Mouse (Mus musculus): ENCODE measurements around the gene Eng.
A peak's percentile ranks its signal among the peaks of the same experiment; 100 is the strongest.

Eng gene

GRCm38 (mm10) chr2:32711301-32712056 lies 65.1 kb downstream of the Eng start:
- DNase-seq (ENCODE audit: low spot score): no peak

- peak; percentile 64 for DNase-seq (ENCODE audit: low spot score)
These were observed 65.7 kb downstream of the Eng start for GRCm38 (mm10) chr2:32712108-32712551.

GRCm38 (mm10) chr2:32712586-32712933 lies 66.2 kb downstream of the Eng start:
- peak; percentile 94 for DNase-seq (ENCODE audit: low spot score)

GRCm38 (mm10) chr2:32712934-32713817 lies 66.8 kb downstream of the Eng start, which contains the start of gene Cdk9:
Cdk9 (minus strand) TSS chr2:32713076.
- DNase-seq (ENCODE audit: low spot score): peak; percentile 92

- DNase-seq (ENCODE audit: low spot score): no peak
These were observed 68.0 kb downstream of the Eng start for GRCm38 (mm10) chr2:32714117-32714986.

GRCm38 (mm10) chr2:32714987-32715425 lies 68.6 kb downstream of the Eng start:
- no peak for DNase-seq (ENCODE audit: low spot score)

- DNase-seq (ENCODE audit: low spot score): peak; percentile 20
These were observed 72.4 kb downstream of the Eng start for GRCm38 (mm10) chr2:32718761-32719160.

- no peak for DNase-seq (ENCODE audit: low spot score)
These were observed 73.7 kb downstream of the Eng start for GRCm38 (mm10) chr2:32720053-32720452.

GRCm38 (mm10) chr2:32720681-32721229 lies 74.4 kb downstream of the Eng start, which contains the start of gene Sh2d3c:
Sh2d3c (plus strand) TSS chr2:32721055.
- no peak for DNase-seq (ENCODE audit: low spot score)

GRCm38 (mm10) chr2:32722046-32722445 lies 75.7 kb downstream of the Eng start:
- DNase-seq (ENCODE audit: low spot score): no peak

GRCm38 (mm10) chr2:32722581-32722980 lies 76.2 kb downstream of the Eng start:
- DNase-seq (ENCODE audit: low spot score): no peak

GRCm38 (mm10) chr2:32724149-32724548 lies 77.8 kb downstream of the Eng start:
- no peak for DNase-seq (ENCODE audit: low spot score)

- DNase-seq (ENCODE audit: low spot score): no peak
These were observed 78.7 kb downstream of the Eng start for GRCm38 (mm10) chr2:32724832-32725790.

GRCm38 (mm10) chr2:32727435-32727834 lies 81.0 kb downstream of the Eng start:
- peak; percentile 93 for DNase-seq (ENCODE audit: low spot score)

GRCm38 (mm10) chr2:32728463-32728862 lies 82.1 kb downstream of the Eng start:
- DNase-seq (ENCODE audit: low spot score): no peak

- no peak for DNase-seq (ENCODE audit: low spot score)
These were observed 83.2 kb downstream of the Eng start for GRCm38 (mm10) chr2:32729547-32729946.

- no peak for DNase-seq (ENCODE audit: low spot score)
These were observed 84.5 kb downstream of the Eng start for GRCm38 (mm10) chr2:32730854-32731253.

- no peak for DNase-seq (ENCODE audit: low spot score)
These were observed 85.5 kb downstream of the Eng start for GRCm38 (mm10) chr2:32731911-32732310.

Data from retina, embryonic 14.5 days (tissue).